Mouse (Mus musculus): ENCODE results near the gene Lpin3. TPM values are rescaled to one million over a fixed set of nuclear protein-coding genes. Genes with fewer than 3 reads are reported as not detected.

Lpin3 gene
- polyA plus RNA-seq (2015; fragmentation: Nextera tagmentation; extraction: Ambion mirVana), result 0.55 and 0.80 TPM in 2 replicates

DNA sequence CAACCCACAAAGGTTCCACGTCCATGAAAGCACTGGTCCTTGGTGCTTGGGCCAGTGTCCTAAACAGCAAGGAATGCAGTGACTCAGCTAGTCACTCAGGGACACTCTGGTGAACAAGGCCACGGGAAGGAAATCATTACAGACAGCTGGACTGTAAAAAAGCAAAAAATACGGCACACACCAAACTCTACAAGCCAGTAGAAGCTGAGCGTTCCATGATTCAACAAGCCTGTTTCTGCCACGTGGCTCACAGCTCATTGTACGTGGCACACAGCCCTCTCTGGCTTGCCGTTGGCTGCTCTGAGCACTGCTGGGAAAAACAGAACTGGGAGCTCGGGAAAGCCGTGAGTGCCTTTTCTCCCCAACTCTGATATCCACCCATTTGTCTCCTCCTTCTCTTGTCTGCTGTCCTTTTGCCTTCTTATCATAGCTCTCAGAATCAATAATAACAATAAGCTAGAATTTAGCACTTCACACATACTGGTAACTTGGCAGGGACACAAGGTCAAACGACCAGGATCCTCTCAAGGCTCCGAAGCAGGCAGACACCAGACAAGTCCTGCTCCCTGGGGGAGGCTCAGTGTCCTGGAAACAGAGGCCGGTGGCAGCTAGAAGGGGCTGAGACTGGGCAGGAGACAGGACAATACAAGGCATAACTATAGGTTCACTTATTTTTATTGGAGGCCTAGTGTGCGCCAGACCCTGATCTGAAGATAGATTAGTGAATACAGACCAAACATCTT lies at the start of gene Lpin3:
Lpin3 (plus strand) TSS at position 218 of the 743 bp plus-strand sequence.
- H3K4me3 ChIP-seq (replicated peaks), result no peak within 1 kb of the TSS
- no peaks in the 10 kb centered on the region for H3K4me1 ChIP-seq (replicated peaks)
- H3K27me3 ChIP-seq, result no peaks in the 10 kb centered on the region
- no peak within 1 kb of the TSS for H3K9ac ChIP-seq
- H3K27ac ChIP-seq, result no peak within 1 kb of the TSS
- no peaks in the 10 kb centered on the region for H3K36me3 ChIP-seq
- no peak within 1 kb of the TSS for H3K4me2 ChIP-seq
- H3K9me3 ChIP-seq (replicated peaks), result no peaks in the 10 kb centered on the region
- no peak; the same call in 1 of the 2 replicates for ATAC-seq (ENCODE audit: low read depth)
- DNase-seq, result no peak
- WGBS (ENCODE audit: insufficient replicate concordance), result 52% methylated on average over 13 of the region's 13 CpGs

DNA sequence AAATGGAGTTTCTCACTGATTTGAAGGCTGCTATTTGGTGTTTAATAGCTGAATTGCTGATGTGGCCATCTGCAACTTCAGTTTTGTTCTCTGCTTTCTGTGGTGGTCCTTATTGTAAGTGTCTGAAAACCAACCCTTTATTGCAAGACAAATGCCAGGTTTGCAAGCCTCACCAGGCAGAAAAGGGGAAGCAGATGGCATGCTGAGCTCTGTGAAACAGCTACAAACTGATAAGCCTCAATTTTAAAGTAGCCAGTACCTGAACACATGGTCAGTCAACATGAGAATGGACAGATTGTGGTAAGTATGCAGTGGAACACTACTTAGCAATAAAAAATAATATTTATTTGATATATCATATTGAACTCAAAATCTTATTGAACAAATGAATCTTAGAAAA lies 39.6 kb upstream of the Lpin3 start:
- no peak overlapping the region for H3K27ac ChIP-seq
- no peak overlapping the region for H3K9ac ChIP-seq
- no peaks in the 10 kb centered on the region for H3K27me3 ChIP-seq
- H3K4me3 ChIP-seq (replicated peaks), result no peak overlapping the region
- H3K4me1 ChIP-seq (replicated peaks), result no peaks in the 10 kb centered on the region
- no peaks in the 10 kb centered on the region for H3K9me3 ChIP-seq (replicated peaks)
- ATAC-seq (ENCODE audit: low read depth) (no peak), DNase-seq (no peak)
- no peak overlapping the region for H3K4me2 ChIP-seq
- no peaks in the 10 kb centered on the region for H3K36me3 ChIP-seq

DNA sequence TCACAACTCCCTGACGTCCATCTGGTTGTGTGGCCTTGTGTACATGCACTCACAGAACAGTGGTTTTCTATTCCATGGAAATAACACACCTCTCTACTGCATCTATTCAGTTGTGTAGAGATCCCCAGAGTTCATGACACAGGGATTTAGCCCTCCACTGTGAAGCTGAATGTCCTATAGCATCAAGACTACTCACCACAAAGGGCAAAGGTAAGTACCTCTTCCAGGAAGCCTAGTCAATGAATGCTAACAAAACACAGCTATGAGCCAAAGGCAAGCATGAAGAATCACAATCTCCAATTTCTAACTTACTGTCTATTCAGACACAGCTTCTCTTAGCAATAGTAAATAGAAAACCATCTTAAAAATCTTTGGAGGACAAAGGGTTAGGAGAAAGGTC lies 32.8 kb upstream of the Lpin3 start:
- no peak overlapping the region for H3K4me3 ChIP-seq (replicated peaks)
- no peaks in the 10 kb centered on the region for H3K36me3 ChIP-seq
- no peak overlapping the region for H3K9ac ChIP-seq
- H3K4me1 ChIP-seq (replicated peaks), result no peaks in the 10 kb centered on the region
- H3K27me3 ChIP-seq, result no peaks in the 10 kb centered on the region
- WGBS (ENCODE audit: insufficient replicate concordance), result 56% methylated on average over 1 of the region's 1 CpGs
- no peak overlapping the region for H3K27ac ChIP-seq
- no peaks in the 10 kb centered on the region for H3K9me3 ChIP-seq (replicated peaks)
- ATAC-seq (ENCODE audit: low read depth) (no peak), DNase-seq (no peak)
- no peak overlapping the region for H3K4me2 ChIP-seq

DNA sequence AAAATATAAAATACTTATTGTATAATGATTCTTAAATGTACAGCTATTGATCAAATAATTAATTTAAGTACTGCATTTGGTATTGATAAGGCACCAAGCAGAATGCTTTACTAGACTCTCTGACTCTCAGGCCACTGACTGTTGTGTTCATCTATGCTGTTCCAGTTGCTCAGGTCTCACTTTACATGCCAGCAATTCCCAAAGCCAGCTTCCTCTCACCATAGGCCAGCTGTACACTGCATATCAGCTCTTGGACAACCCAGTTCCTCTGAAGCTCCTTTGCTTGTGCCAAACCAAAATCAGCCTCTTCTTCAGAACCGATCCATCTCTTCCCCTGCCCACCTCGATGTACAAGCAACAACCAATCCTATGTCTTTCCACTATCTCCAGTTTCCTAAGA lies 32.3 kb upstream of the Lpin3 start:
- Histone ChIP-seq H3K4me3 (replicated peaks) (no peak overlapping the region), H3K4me1 (replicated peaks) (no peaks in the 10 kb centered on the region), H3K9me3 (replicated peaks) (no peaks in the 10 kb centered on the region), H3K4me2 (no peak overlapping the region), H3K27me3 (no peaks in the 10 kb centered on the region), H3K36me3 (no peaks in the 10 kb centered on the region), H3K9ac (no peak overlapping the region), H3K27ac (no peak overlapping the region)
- 70% methylated on average over 2 of the region's 2 CpGs for WGBS (ENCODE audit: insufficient replicate concordance)
- ATAC-seq (ENCODE audit: low read depth), result no peak
- DNase-seq, result no peak

DNA sequence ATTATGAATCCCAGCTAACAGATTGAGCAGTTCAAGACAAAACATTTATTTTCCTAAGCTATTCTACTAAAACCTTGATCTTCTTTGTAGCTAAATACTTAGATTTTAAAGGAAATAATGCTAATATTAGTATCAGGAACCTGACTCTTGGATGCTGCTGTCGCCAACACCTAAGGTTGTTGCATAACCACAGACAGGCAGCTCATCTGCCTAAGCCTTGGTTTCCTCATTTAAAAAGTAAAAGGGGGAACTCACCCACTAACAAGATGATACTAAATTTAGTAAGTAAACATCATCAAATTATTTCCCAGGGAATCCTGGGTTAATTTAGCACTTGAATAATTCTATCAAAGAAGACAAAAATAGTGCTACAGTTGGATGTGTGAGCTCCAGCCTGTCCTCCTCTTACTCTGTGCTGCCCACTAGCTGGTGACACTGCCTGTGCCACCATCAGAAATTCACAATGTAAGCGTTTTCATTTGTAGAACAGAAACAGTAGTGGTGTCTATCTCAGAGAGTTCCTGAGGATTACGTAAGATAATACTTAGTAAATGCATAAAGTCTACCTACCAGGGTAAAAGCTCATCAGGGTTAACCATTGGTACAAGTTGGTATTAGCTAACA lies 30.7 kb upstream of the Lpin3 start:
- Histone ChIP-seq H3K4me2 (no peak overlapping the region), H3K9me3 (replicated peaks) (no peaks in the 10 kb centered on the region), H3K9ac (no peak overlapping the region), H3K4me3 (replicated peaks) (no peak overlapping the region), H3K36me3 (no peaks in the 10 kb centered on the region), H3K4me1 (replicated peaks) (no peaks in the 10 kb centered on the region), H3K27me3 (no peaks in the 10 kb centered on the region), H3K27ac (no peak overlapping the region)
- DNase-seq (no peak), ATAC-seq (ENCODE audit: low read depth) (no peak)
- 55% methylated on average over 3 of the region's 3 CpGs for WGBS (ENCODE audit: insufficient replicate concordance)

DNA sequence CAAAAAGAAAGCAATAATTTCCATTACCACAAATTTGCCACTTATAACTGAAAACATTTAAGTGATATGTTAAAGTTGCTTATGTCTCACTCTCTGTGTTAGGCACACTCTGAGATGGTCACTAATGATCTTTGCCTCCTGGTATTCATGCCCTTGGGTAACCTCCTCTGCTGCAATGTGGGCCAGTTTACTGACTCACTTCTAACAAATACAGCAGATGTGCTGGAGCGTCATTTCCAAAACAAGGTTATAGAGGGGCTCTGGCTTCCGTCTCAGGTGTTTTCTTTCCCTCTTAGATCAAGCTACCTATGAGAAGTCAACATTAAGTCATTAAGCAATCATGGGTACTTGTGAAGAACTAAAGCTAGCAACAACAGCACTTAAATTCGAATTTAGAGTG lies 30.1 kb upstream of the Lpin3 start:
- Histone ChIP-seq H3K4me3 (replicated peaks) (no peak overlapping the region), H3K4me2 (no peak overlapping the region), H3K9me3 (replicated peaks) (no peaks in the 10 kb centered on the region), H3K4me1 (replicated peaks) (no peaks in the 10 kb centered on the region), H3K36me3 (no peaks in the 10 kb centered on the region), H3K27ac (no peak overlapping the region), H3K27me3 (no peaks in the 10 kb centered on the region), H3K9ac (no peak overlapping the region)
- no peak for ATAC-seq (ENCODE audit: low read depth)
- WGBS (ENCODE audit: insufficient replicate concordance), result 62% methylated on average over 3 of the region's 3 CpGs
- DNase-seq, result no peak

DNA sequence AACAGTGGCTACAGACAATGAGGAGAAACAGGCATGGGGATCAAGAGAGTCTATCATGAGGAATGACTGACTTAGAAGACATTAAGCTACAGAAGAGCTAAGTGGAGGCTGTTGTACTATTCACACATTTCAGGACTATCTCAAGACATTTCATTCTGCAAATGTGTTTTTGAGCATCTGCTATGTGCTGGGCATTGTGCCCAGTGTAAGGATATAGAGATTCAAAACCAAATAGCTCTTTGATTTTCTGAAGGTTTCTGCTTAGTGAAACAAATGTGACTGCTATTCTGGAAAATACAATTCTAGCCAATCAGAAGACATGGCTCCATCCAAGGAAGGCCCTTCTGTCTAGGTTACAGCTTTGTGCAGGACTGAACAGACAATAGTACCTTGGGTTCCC lies 25.8 kb upstream of the Lpin3 start:
- Histone ChIP-seq H3K9ac (no peak overlapping the region), H3K4me2 (no peak overlapping the region), H3K4me3 (replicated peaks) (no peak overlapping the region), H3K36me3 (no peaks in the 10 kb centered on the region), H3K4me1 (replicated peaks) (no peaks in the 10 kb centered on the region), H3K9me3 (replicated peaks) (no peaks in the 10 kb centered on the region), H3K27ac (no peak overlapping the region), H3K27me3 (no peaks in the 10 kb centered on the region)
- DNase-seq (no peak), ATAC-seq (ENCODE audit: low read depth) (no peak)

DNA sequence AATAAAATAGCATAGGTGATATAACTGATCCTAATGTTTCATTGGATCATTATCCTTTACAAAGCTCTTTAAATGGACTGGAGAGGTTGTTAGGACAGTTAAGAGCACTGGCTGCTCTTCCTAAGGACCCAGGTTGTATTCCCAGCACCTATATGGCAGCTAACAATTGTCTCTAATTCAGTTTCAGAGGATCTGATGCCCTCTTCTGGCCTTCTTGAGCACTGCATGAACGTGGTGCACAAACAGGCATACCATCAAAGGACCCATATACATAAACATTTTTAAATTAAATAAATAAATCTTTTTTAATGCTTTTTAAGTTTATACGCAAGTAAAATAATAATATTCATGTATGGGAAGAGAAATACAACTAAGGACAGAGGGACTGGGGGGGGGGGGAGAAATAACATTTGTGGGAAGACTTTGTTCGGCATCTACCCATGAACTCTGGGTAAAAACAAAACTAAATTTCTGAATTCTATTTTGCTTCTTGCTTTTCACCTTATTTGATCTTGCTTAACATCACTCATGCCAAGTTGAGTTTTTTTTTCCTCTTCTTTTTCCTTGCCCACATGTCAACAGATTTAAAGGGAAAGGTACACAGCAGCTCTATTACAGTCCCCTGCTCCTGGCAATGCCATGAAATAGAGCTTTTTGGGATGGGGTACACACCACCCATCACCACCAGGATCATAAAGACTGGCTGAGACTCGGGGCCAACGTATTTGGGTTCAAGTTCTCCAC lies 23.9 kb upstream of the Lpin3 start:
- Histone ChIP-seq H3K4me3 (replicated peaks) (no peak overlapping the region), H3K36me3 (no peaks in the 10 kb centered on the region), H3K27ac (no peak overlapping the region), H3K9ac (no peak overlapping the region), H3K4me2 (no peak overlapping the region), H3K4me1 (replicated peaks) (no peaks in the 10 kb centered on the region), H3K9me3 (replicated peaks) (no peaks in the 10 kb centered on the region), H3K27me3 (no peaks in the 10 kb centered on the region)
- WGBS (ENCODE audit: insufficient replicate concordance), result 60% methylated on average over 5 of the region's 5 CpGs
- no peak for DNase-seq
- ATAC-seq (ENCODE audit: low read depth), result no peak

DNA sequence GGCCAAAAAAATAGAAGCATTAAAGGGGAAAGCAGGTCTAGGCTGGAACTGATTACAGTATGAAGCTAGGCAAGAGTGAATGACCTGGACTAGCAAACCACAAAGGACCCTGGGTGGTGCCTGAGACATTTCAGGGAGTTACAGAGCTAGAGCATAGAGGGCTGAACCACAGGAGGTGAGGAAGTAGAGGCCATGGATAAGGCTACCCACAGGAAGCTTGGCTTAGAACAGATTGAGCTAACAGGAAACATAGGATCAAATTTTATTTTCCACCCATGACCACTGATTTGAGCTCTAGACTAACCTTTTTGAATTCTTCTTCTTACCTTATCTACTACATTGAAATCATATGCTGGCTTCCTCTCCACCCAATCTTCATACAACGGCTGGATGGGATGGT lies 20.1 kb upstream of the Lpin3 start:
- WGBS (ENCODE audit: insufficient replicate concordance), result 42% methylated on average over 1 of the region's 1 CpGs
- H3K9me3 ChIP-seq (replicated peaks), result no peaks in the 10 kb centered on the region
- no peak overlapping the region for H3K4me3 ChIP-seq (replicated peaks)
- no peak overlapping the region for H3K4me2 ChIP-seq
- no peak for DNase-seq
- H3K27me3 ChIP-seq, result no peaks in the 10 kb centered on the region
- peak; percentile 20; the same call in 1 of the 2 replicates for ATAC-seq (ENCODE audit: low read depth)
- no peak overlapping the region for H3K9ac ChIP-seq
- no peaks in the 10 kb centered on the region for H3K4me1 ChIP-seq (replicated peaks)
- no peak overlapping the region for H3K27ac ChIP-seq
- H3K36me3 ChIP-seq, result no peaks in the 10 kb centered on the region

DNA sequence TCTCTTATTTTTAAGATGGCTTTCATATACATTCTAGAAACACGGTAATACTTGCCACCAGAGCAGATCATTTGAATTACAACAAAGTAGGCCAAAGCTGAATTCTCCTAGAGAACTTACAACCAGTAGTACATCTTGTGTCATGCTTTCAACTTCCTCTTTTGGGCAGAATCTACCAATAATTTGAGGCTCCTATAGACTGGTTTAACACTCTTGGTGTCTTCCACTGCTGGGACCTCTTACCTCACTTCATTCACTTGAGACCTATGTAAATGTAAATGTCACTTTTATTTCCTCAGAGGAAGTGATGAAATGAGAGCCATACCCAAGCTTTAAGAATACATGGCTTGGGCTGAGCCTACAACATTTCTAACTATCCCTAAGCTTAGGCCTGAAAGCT lies 16.4 kb upstream of the Lpin3 start:
- Histone ChIP-seq H3K27me3 (no peaks in the 10 kb centered on the region; the same call in 1 of the 2 replicates), H3K4me1 (replicated peaks) (no peaks in the 10 kb centered on the region), H3K4me2 (no peak overlapping the region), H3K36me3 (no peaks in the 10 kb centered on the region), H3K9me3 (replicated peaks) (no peaks in the 10 kb centered on the region), H3K9ac (no peak overlapping the region), H3K4me3 (replicated peaks) (no peak overlapping the region), H3K27ac (no peak overlapping the region)
- DNase-seq, result no peak
- WGBS (ENCODE audit: insufficient replicate concordance), result 67% methylated on average over 1 of the region's 1 CpGs
- no peak for ATAC-seq (ENCODE audit: low read depth)

DNA sequence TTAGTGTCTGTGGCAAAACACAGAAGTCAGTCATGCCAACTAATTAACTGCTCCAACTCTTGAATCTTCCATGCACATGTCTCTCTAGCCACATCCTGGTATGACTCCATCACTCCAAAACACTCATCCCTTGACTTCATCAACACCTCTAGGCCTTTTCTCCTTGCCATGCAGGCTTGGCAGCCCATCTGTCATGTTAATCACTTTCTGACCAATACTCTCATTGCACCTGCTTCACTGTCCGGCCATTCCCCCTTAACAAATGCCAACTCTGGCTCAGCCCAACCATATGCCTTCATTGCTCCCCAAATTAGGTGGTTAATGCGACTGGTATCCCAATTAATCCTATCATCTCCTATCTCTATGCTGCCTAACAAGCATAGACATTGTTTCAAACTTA lies 15.2 kb upstream of the Lpin3 start:
- no peak for DNase-seq
- no peak overlapping the region for H3K4me2 ChIP-seq
- H3K4me1 ChIP-seq (replicated peaks), result no peaks in the 10 kb centered on the region
- H3K9me3 ChIP-seq (replicated peaks), result no peaks in the 10 kb centered on the region
- no peak overlapping the region for H3K9ac ChIP-seq
- no peak overlapping the region for H3K4me3 ChIP-seq (replicated peaks)
- H3K27ac ChIP-seq, result no peak overlapping the region
- no peaks in the 10 kb centered on the region for H3K36me3 ChIP-seq
- H3K27me3 ChIP-seq, result no peaks in the 10 kb centered on the region; the same call in 1 of the 2 replicates
- WGBS (ENCODE audit: insufficient replicate concordance), result 60% methylated on average over 2 of the region's 2 CpGs
- no peak for ATAC-seq (ENCODE audit: low read depth)
